Mouse (Mus musculus): Measurements from ENCODE around the gene Kif18a. TPM values are rescaled to one million over a fixed set of nuclear protein-coding genes. Genes with fewer than 3 reads are reported as not detected.

The Kif18a gene
- polyA plus RNA-seq (2015; fragmentation: Nextera tagmentation; extraction: Ambion mirVana), result 21.0 and 23.9 TPM in 2 replicates

- Histone ChIP-seq H3K4me2 (peak within 1 kb of the TSS; percentile 73), H3K4me1 (peaks cover 9% of the 10 kb centered on the region), H3K9ac (peak within 1 kb of the TSS; percentile 83), H3K36me3 (no peaks in the 10 kb centered on the region), H3K27me3 (no peaks in the 10 kb centered on the region), H3K4me3 (peak within 1 kb of the TSS; percentile 78), H3K9me3 (no peaks in the 10 kb centered on the region), H3K27ac (peak within 1 kb of the TSS; percentile 74)
- under 1% methylated on average over 51 of the region's 51 CpGs for whole genome bisulfite sequencing
- ATAC-seq (ENCODE audit: insufficient number of reproducible peaks, insufficient read depth, low FRiP score, low TSS enrichment, low read depth), result peak; percentile 95
Measured at GRCm38 (mm10) chr2:109280600-109281340, at the start of gene Kif18a, which contains the start of gene Mettl15. TSS of gene Kif18a (plus strand) at chr2:109280738. TSS of gene Mettl15 (minus strand) at chr2:109280748.

GRCm38 (mm10) chr2:109233876-109234275, 46.7 kb upstream of the Kif18a start:
- WGBS, result 84% methylated on average over 4 of the region's 4 CpGs

GRCm38 (mm10) chr2:109235741-109236140, 44.8 kb upstream of the Kif18a start:
- Histone ChIP-seq H3K27me3 (no peaks in the 10 kb centered on the region), H3K4me3 (no peak overlapping the region), H3K9me3 (no peaks in the 10 kb centered on the region), H3K4me1 (no peaks in the 10 kb centered on the region), H3K36me3 (no peaks in the 10 kb centered on the region), H3K4me2 (no peak overlapping the region), H3K27ac (no peak overlapping the region), H3K9ac (no peak overlapping the region)
- 89% methylated on average over 1 of the region's 1 CpGs for whole genome bisulfite sequencing
- no peak for ATAC-seq (ENCODE audit: insufficient number of reproducible peaks, insufficient read depth, low FRiP score, low TSS enrichment, low read depth)

More at GRCm38 (mm10) chr2:109233876-109234275, 46.7 kb upstream of the Kif18a start:
- Histone ChIP-seq H3K4me3 (no peak overlapping the region), H3K4me2 (no peak overlapping the region), H3K9me3 (no peaks in the 10 kb centered on the region), H3K27ac (no peak overlapping the region), H3K27me3 (no peaks in the 10 kb centered on the region), H3K36me3 (no peaks in the 10 kb centered on the region), H3K4me1 (no peaks in the 10 kb centered on the region), H3K9ac (no peak overlapping the region)
- no peak for ATAC-seq (ENCODE audit: insufficient number of reproducible peaks, insufficient read depth, low FRiP score, low TSS enrichment, low read depth)

GRCm38 (mm10) chr2:109241947-109242346, 38.6 kb upstream of the Kif18a start:
- ATAC-seq (ENCODE audit: insufficient number of reproducible peaks, insufficient read depth, low FRiP score, low TSS enrichment, low read depth), result no peak
- H3K4me1 ChIP-seq, result no peaks in the 10 kb centered on the region
- H3K36me3 ChIP-seq, result no peaks in the 10 kb centered on the region
- WGBS, result 42% methylated on average over 3 of the region's 3 CpGs
- no peaks in the 10 kb centered on the region for H3K27me3 ChIP-seq
- no peak overlapping the region for H3K4me2 ChIP-seq
- no peaks in the 10 kb centered on the region for H3K9me3 ChIP-seq
- H3K4me3 ChIP-seq, result no peak overlapping the region
- no peak overlapping the region for H3K27ac ChIP-seq
- no peak overlapping the region for H3K9ac ChIP-seq

- no peak for ATAC-seq (ENCODE audit: insufficient number of reproducible peaks, insufficient read depth, low FRiP score, low TSS enrichment, low read depth)
- Histone ChIP-seq H3K4me1 (no peaks in the 10 kb centered on the region), H3K4me2 (no peak overlapping the region), H3K9me3 (no peaks in the 10 kb centered on the region), H3K36me3 (no peaks in the 10 kb centered on the region), H3K4me3 (no peak overlapping the region), H3K27ac (no peak overlapping the region), H3K9ac (no peak overlapping the region), H3K27me3 (no peaks in the 10 kb centered on the region)
- WGBS, result 93% methylated on average over 1 of the region's 1 CpGs
Measured at GRCm38 (mm10) chr2:109262779-109263178, 17.8 kb upstream of the Kif18a start.

- WGBS, result 81% methylated on average over 1 of the region's 1 CpGs
- no peak for ATAC-seq (ENCODE audit: insufficient number of reproducible peaks, insufficient read depth, low FRiP score, low TSS enrichment, low read depth)
- Histone ChIP-seq H3K27ac (no peak overlapping the region), H3K36me3 (no peaks in the 10 kb centered on the region), H3K9me3 (no peaks in the 10 kb centered on the region), H3K9ac (no peak overlapping the region), H3K4me3 (no peak overlapping the region), H3K4me1 (no peaks in the 10 kb centered on the region), H3K4me2 (no peak overlapping the region), H3K27me3 (no peaks in the 10 kb centered on the region)
Measured at GRCm38 (mm10) chr2:109273098-109273497, 7.4 kb upstream of the Kif18a start.

- Histone ChIP-seq H3K36me3 (no peaks in the 10 kb centered on the region), H3K9ac (peak overlapping the region; percentile 73), H3K27me3 (no peaks in the 10 kb centered on the region), H3K4me2 (peak overlapping the region; percentile 66), H3K4me1 (peaks cover 9% of the 10 kb centered on the region), H3K4me3 (peak overlapping the region; percentile 55), H3K9me3 (no peaks in the 10 kb centered on the region), H3K27ac (peak overlapping the region; percentile 16; the same call in 1 of the 2 replicates)
- ATAC-seq (ENCODE audit: insufficient number of reproducible peaks, insufficient read depth, low FRiP score, low TSS enrichment, low read depth), result no peak
- 5% methylated on average over 7 of the region's 7 CpGs for WGBS
Measured at GRCm38 (mm10) chr2:109277593-109277992, 2.9 kb upstream of the Kif18a start.

- no peak for ATAC-seq (ENCODE audit: insufficient number of reproducible peaks, insufficient read depth, low FRiP score, low TSS enrichment, low read depth)
- H3K4me2 ChIP-seq, result peak overlapping the region; percentile 66
- peak overlapping the region; percentile 55 for H3K4me3 ChIP-seq
- WGBS, result under 1% methylated on average over 16 of the region's 16 CpGs
- no peaks in the 10 kb centered on the region for H3K27me3 ChIP-seq
- peak overlapping the region; percentile 16; the same call in 1 of the 2 replicates for H3K27ac ChIP-seq
- peaks cover 9% of the 10 kb centered on the region for H3K4me1 ChIP-seq
- H3K9ac ChIP-seq, result peak overlapping the region; percentile 73
- no peaks in the 10 kb centered on the region for H3K36me3 ChIP-seq
- no peaks in the 10 kb centered on the region for H3K9me3 ChIP-seq
Measured at GRCm38 (mm10) chr2:109278036-109278435, 2.5 kb upstream of the Kif18a start.

- H3K4me3 ChIP-seq, result peak overlapping the region; percentile 78
- H3K4me2 ChIP-seq, result peak overlapping the region; percentile 73
- H3K27me3 ChIP-seq, result no peaks in the 10 kb centered on the region
- no peaks in the 10 kb centered on the region for H3K9me3 ChIP-seq
- peak overlapping the region; percentile 83 for H3K9ac ChIP-seq
- H3K36me3 ChIP-seq, result no peaks in the 10 kb centered on the region
- H3K27ac ChIP-seq, result peak overlapping the region; percentile 62; the same call in 1 of the 2 replicates
- 5% methylated on average over 4 of the region's 4 CpGs for whole genome bisulfite sequencing
- H3K4me1 ChIP-seq, result peaks cover 9% of the 10 kb centered on the region
- ATAC-seq (ENCODE audit: insufficient number of reproducible peaks, insufficient read depth, low FRiP score, low TSS enrichment, low read depth), result no peak
Measured at GRCm38 (mm10) chr2:109280272-109280599, 302 bp upstream of the Kif18a start.

- no peak for ATAC-seq (ENCODE audit: insufficient number of reproducible peaks, insufficient read depth, low FRiP score, low TSS enrichment, low read depth)
- Histone ChIP-seq H3K27me3 (no peaks in the 10 kb centered on the region), H3K27ac (peak overlapping the region; percentile 74; the same call in 1 of the 2 replicates), H3K36me3 (no peaks in the 10 kb centered on the region), H3K9ac (peak overlapping the region; percentile 83), H3K4me2 (peak overlapping the region; percentile 73), H3K4me3 (peak overlapping the region; percentile 78), H3K4me1 (peaks cover 9% of the 10 kb centered on the region), H3K9me3 (no peaks in the 10 kb centered on the region)
- 0% methylated on average over 1 of the region's 1 CpGs for WGBS
Measured at GRCm38 (mm10) chr2:109281341-109281690, 778 bp downstream of the Kif18a start.

GRCm38 (mm10) chr2:109284121-109284520, 3.6 kb downstream of the Kif18a start:
- ATAC-seq (ENCODE audit: insufficient number of reproducible peaks, insufficient read depth, low FRiP score, low TSS enrichment, low read depth), result no peak
- Histone ChIP-seq H3K4me2 (no peak overlapping the region), H3K9ac (no peak overlapping the region), H3K27me3 (no peaks in the 10 kb centered on the region), H3K9me3 (no peaks in the 10 kb centered on the region), H3K27ac (no peak overlapping the region), H3K4me3 (no peak overlapping the region), H3K4me1 (peaks cover 9% of the 10 kb centered on the region), H3K36me3 (peaks cover 2% of the 10 kb centered on the region; the same call in 1 of the 2 replicates)
- 89% methylated on average over 3 of the region's 3 CpGs for WGBS

- no peak for ATAC-seq (ENCODE audit: insufficient number of reproducible peaks, insufficient read depth, low FRiP score, low TSS enrichment, low read depth)
- 94% methylated on average over 6 of the region's 6 CpGs for WGBS
- Histone ChIP-seq H3K27ac (no peak overlapping the region), H3K4me2 (no peak overlapping the region), H3K9me3 (no peaks in the 10 kb centered on the region), H3K36me3 (peaks cover 35% of the 10 kb centered on the region), H3K4me1 (no peaks in the 10 kb centered on the region), H3K9ac (no peak overlapping the region), H3K27me3 (no peaks in the 10 kb centered on the region), H3K4me3 (no peak overlapping the region)
Measured at GRCm38 (mm10) chr2:109289327-109289726, 8.8 kb downstream of the Kif18a start.
